Mouse (Mus musculus) lung, embryonic 14.5 days (tissue): ENCODE measurements around the gene Dock7. TPM values are rescaled to one million over a fixed set of nuclear protein-coding genes. Genes with fewer than 3 reads are reported as not detected.
A peak's percentile ranks its signal among the peaks of the same experiment; 100 is the strongest.
"Not testable (repeated sequence)": the region's sequence is repeated elsewhere in the genome, so short reads cannot be mapped to it uniquely, and the experiment has no call there.

ENCODE experiments used
- ATAC-seq: fragments of 200-750 bp; cut with Nextera tagmentation; 2 replicates; pipeline ENCODE4 v1.8.0; 2017; ENCODE audit warnings: mild to moderate bottlenecking, moderate TSS enrichment, moderate library complexity; ENCODE audit not compliant: insufficient read depth
- DNase-seq: peaks from one replicate; pipeline ENCODE4 v3.0.0-alpha.2; 2015
- H3K27ac ChIP-seq: fragments of 300-500 bp; sonication (generic); 2 replicates; pipeline ENCODE4 v1.5.1; 2014; ENCODE audit warnings: low read depth, mild to moderate bottlenecking, moderate library complexity
- H3K27me3 ChIP-seq: fragments of 300-500 bp; sonication (generic); 2 replicates; pipeline ENCODE4 v1.6.1; 2014; ENCODE audit warnings: low read length, control low read depth; ENCODE audit not compliant: insufficient read depth
- H3K36me3 ChIP-seq: fragments of 300-500 bp; sonication (generic); 2 replicates; pipeline ENCODE4 v1.6.1; 2014; ENCODE audit warnings: control low read depth; ENCODE audit not compliant: insufficient read depth
- H3K4me1 ChIP-seq: fragments of 300-500 bp; sonication (generic); 2 replicates; pipeline ENCODE4 v1.6.1; 2014; ENCODE audit warnings: antibody characterized with exemption, control low read depth; ENCODE audit not compliant: insufficient read depth
- H3K4me2 ChIP-seq: fragments of 300-500 bp; sonication (generic); 2 replicates; pipeline ENCODE4 v1.6.1; 2014; ENCODE audit warnings: mild to moderate bottlenecking
- H3K4me3 ChIP-seq: fragments of 300-500 bp; sonication (generic); 2 replicates; pipeline ENCODE4 v1.5.1; 2014; ENCODE audit warnings: low read depth, low read length
- H3K9ac ChIP-seq: fragments of 300-500 bp; sonication (generic); 2 replicates; pipeline ENCODE4 v1.6.1; 2014
- H3K9me3 ChIP-seq: fragments of 300-500 bp; sonication (generic); 2 replicates; pipeline ENCODE4 v1.6.1; 2016; ENCODE audit warnings: low read depth, low read length, control low read depth
- CTCF ChIP-seq: IDR thresholded peaks from 2 replicates; pipeline ENCODE4 v1.5.1; 2016; ENCODE audit warnings: antibody characterized with exemption, low read depth
- WGBS: fragments of 180-500 bp; shearing (Covaris S2); extraction: QIAGEN DNeasy Blood & Tissue Kit; methylation state at CpG from one replicate; pipeline ENCODE4 v1.1.7; 2014; 5-methylcytosine and 5-hydroxymethylcytosine counted together
- polyA plus RNA-seq: library from polyadenylated mRNA; unstranded; fragments of >200 nt; fragmentation: Nextera tagmentation; extraction: Ambion mirVana; gene quantifications from 2 replicates; pipeline ENCODE4 v1.2.1, GENCODE M21; 2014

The Dock7 gene
- polyA plus RNA-seq, 1 experiment from 2014 or later: 78.4 TPM

GRCm38 (mm10) chr4:98975741-98976140 is 145.0 kb downstream of the Dock7 start:
- Histone ChIP-seq H3K27me3 (no peaks in the 10 kb centered on the region), H3K4me1 (no peaks in the 10 kb centered on the region), H3K4me3 (no peak overlapping the region), H3K27ac (no peak overlapping the region), H3K9me3 (no peaks in the 10 kb centered on the region), H3K36me3 (peaks cover 42% of the 10 kb centered on the region), H3K9ac (no peak overlapping the region), H3K4me2 (no peak overlapping the region)
- DNase-seq (no peak), ATAC-seq (no peak)
- TF ChIP-seq CTCF: no peak
- WGBS: 53% methylated on average over 8 of the region's 8 CpGs

GRCm38 (mm10) chr4:98969946-98970345 is 150.8 kb downstream of the Dock7 start:
- Histone ChIP-seq H3K27me3 (no peaks in the 10 kb centered on the region), H3K36me3 (peaks cover 72% of the 10 kb centered on the region), H3K4me3 (no peak overlapping the region), H3K4me2 (no peak overlapping the region), H3K4me1 (no peaks in the 10 kb centered on the region), H3K27ac (no peak overlapping the region), H3K9ac (no peak overlapping the region), H3K9me3 (no peaks in the 10 kb centered on the region)
- no peak for DNase-seq
- WGBS: 80% methylated on average over 3 of the region's 3 CpGs
- TF ChIP-seq CTCF: no peak
- no peak for ATAC-seq

- Histone ChIP-seq H3K27ac (no peak overlapping the region), H3K9ac (no peak overlapping the region), H3K4me1 (no peaks in the 10 kb centered on the region), H3K9me3 (no peaks in the 10 kb centered on the region), H3K36me3 (peaks cover 57% of the 10 kb centered on the region), H3K4me2 (no peak overlapping the region), H3K4me3 (no peak overlapping the region), H3K27me3 (no peaks in the 10 kb centered on the region)
- 90% methylated on average over 3 of the region's 3 CpGs for WGBS
- ATAC-seq (no peak), DNase-seq (no peak)
- no peak for TF ChIP-seq CTCF
These were observed 160.5 kb downstream of the Dock7 start for GRCm38 (mm10) chr4:98960243-98960642.

GRCm38 (mm10) chr4:98955986-98956385 is 164.7 kb downstream of the Dock7 start:
- Histone ChIP-seq H3K27ac (no peak overlapping the region), H3K9ac (no peak overlapping the region)
- WGBS: 94% methylated on average over 8 of the region's 8 CpGs

GRCm38 (mm10) chr4:98950563-98950962 is 170.2 kb downstream of the Dock7 start:
- no peak overlapping the region for H3K4me2 ChIP-seq
- no peak for TF ChIP-seq CTCF
- H3K9ac ChIP-seq: no peak overlapping the region
- ATAC-seq (no peak), DNase-seq (no peak)
- no peak overlapping the region for H3K27ac ChIP-seq
- no peak overlapping the region for H3K4me3 ChIP-seq
- peaks cover 32% of the 10 kb centered on the region for H3K36me3 ChIP-seq
- H3K4me1 ChIP-seq: no peaks in the 10 kb centered on the region
- no peaks in the 10 kb centered on the region for H3K9me3 ChIP-seq
- no peaks in the 10 kb centered on the region for H3K27me3 ChIP-seq

More at GRCm38 (mm10) chr4:98955986-98956385, 164.7 kb downstream of the Dock7 start:
- H3K4me1 ChIP-seq: no peaks in the 10 kb centered on the region
- H3K27me3 ChIP-seq: no peaks in the 10 kb centered on the region
- peaks cover 58% of the 10 kb centered on the region for H3K36me3 ChIP-seq
- TF ChIP-seq CTCF: no peak
- no peak overlapping the region for H3K4me2 ChIP-seq
- DNase-seq (no peak), ATAC-seq (no peak)
- H3K4me3 ChIP-seq: no peak overlapping the region
- H3K9me3 ChIP-seq: no peaks in the 10 kb centered on the region

DNA sequence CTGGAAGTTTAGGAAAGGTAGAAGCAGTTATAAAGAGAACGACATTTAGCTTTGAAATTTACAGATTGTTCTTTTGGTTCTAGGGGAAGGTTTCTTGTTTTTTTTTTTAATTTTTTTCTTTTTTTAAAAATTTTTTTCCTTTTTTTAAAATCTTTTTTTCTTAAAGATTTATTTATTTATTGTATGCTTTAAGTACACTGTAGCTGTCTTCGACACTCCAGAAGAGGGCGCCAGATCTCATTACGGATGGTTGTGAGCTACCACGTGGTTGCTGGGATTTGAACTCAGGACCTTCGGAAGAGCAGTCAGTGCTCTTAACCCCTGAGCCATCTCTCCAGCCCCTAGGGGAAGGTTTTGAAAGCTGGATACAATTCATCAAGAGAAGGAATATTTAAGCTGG is 182.5 kb downstream of the Dock7 start:
- peaks cover 60% of the 10 kb centered on the region for H3K36me3 ChIP-seq
- DNase-seq: not testable (repeated sequence)

DNA sequence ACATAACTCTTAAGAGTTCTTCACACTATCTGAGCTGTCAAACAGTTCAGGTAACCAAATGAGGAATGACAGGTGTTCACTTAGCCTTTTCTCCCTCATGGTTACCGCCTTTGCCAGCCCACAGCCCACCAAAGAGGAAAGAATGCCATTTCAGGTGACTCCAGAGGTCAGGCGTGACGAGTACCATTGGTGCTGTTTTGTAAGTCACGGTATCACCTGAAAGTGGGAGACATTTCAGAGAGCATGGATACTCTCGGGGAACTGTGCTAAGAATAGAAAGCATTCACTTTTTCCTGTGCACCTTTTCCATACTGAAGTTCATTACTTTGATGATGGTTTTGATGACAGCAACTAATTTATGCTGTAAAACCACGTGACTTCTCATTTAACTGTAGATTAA is 184.7 kb downstream of the Dock7 start:
- DNase-seq (no peak), ATAC-seq (no peak)
- H3K4me2 ChIP-seq: no peak overlapping the region
- no peaks in the 10 kb centered on the region for H3K27me3 ChIP-seq
- no peaks in the 10 kb centered on the region for H3K9me3 ChIP-seq
- no peak overlapping the region for H3K27ac ChIP-seq
- H3K36me3 ChIP-seq: peaks cover 69% of the 10 kb centered on the region
- no peak for TF ChIP-seq CTCF
- WGBS: 75% methylated on average over 6 of the region's 6 CpGs
- no peaks in the 10 kb centered on the region for H3K4me1 ChIP-seq
- no peak overlapping the region for H3K9ac ChIP-seq
- H3K4me3 ChIP-seq: no peak overlapping the region

More for the DNA sequence above, 182.5 kb downstream of the Dock7 start:
- not testable (repeated sequence) for ATAC-seq, H3K27me3 ChIP-seq, H3K4me1 ChIP-seq, H3K9me3 ChIP-seq, H3K9ac ChIP-seq, H3K27ac ChIP-seq, H3K4me2 ChIP-seq, H3K4me3 ChIP-seq
- peak; percentile 19 for TF ChIP-seq CTCF
- 89% methylated on average over 6 of the region's 6 CpGs for WGBS

DNA sequence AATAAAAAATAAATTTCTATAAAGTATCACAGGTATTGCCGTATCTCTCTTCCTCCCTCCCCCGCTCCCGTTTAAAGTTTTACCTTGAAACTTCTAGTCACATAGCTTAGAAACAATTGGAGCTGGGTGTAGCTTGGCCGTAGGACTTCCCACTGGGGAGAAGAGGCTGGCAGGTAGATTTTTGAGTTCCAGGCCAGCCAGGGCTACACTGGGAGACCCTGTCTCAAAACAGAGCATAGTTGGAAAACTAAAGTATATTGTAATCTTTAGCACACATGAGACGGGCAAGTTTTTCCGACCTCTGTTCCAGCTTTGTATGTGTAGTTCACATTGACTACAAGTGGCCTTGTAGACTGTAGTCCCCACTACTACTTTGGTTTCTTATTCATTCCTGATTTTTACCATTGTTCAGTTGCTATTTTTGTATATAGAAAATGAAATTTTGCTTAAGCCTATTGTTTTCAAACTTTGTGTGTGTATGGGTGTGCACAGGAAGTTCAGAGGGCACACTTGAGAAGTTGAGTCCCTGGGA is 195.4 kb downstream of the Dock7 start:
- Histone ChIP-seq H3K27me3 (no peaks in the 10 kb centered on the region), H3K27ac (no peak overlapping the region), H3K4me1 (peaks cover 6% of the 10 kb centered on the region; the same call in 1 of the 2 replicates), H3K36me3 (peaks cover 19% of the 10 kb centered on the region), H3K9ac (peak overlapping the region; percentile 94), H3K9me3 (no peaks in the 10 kb centered on the region), H3K4me3 (peak overlapping the region; percentile 97), H3K4me2 (peak overlapping the region; percentile 86)
- DNase-seq: peak; percentile 23
- ATAC-seq: no peak
- no peak for TF ChIP-seq CTCF
- WGBS: 15% methylated on average over 6 of the region's 6 CpGs
